Mouse (Mus musculus) CH12.LX (cell line): Measurements from ENCODE around the gene Ebf1. TPM values are rescaled to one million over a fixed set of nuclear protein-coding genes. Genes with fewer than 3 reads are reported as not detected.

ENCODE experiments used
- DNase-seq: peaks from one replicate; pipeline ENCODE4 v3.0.0-alpha.2; 2013; ENCODE audit errors: extremely low read depth
- H3K27ac ChIP-seq: 2 replicates; pipeline ENCODE4 v1.5.1; 2012; ENCODE audit warnings: low read depth, mild to moderate bottlenecking, control low read depth, moderate library complexity; ENCODE audit not compliant: insufficient read depth
- H3K27me3 ChIP-seq: replicated peaks from 2 replicates; pipeline ENCODE3; 2012; ENCODE audit warnings: inconsistent platforms
- H3K36me3 ChIP-seq, 2 experiments: replicated peaks in 1 of 2; 2 replicates each; pipeline versions ENCODE3 to v1.6.1; 2012; ENCODE audit warnings: inconsistent platforms in 1 of 2, low read length in 1 of 2, mild to moderate bottlenecking in 1 of 2, mixed read lengths in 1 of 2, moderate library complexity in 1 of 2; ENCODE audit not compliant: control insufficient read depth in 1 of 2, insufficient read depth in 1 of 2
- H3K4me1 ChIP-seq, 2 experiments: 2 replicates each; pipeline ENCODE4 v1.6.1; 2012; ENCODE audit warnings: inconsistent platforms in 1 of 2, moderate library complexity in 1 of 2; ENCODE audit not compliant: insufficient read depth in 2 of 2, control insufficient read depth in 1 of 2
- H3K4me2 ChIP-seq: 2 replicates; pipeline ENCODE4 v1.6.1; 2012; ENCODE audit warnings: low read depth, mild to moderate bottlenecking, control low read depth; ENCODE audit not compliant: poor library complexity, insufficient read depth, severe bottlenecking
- H3K4me3 ChIP-seq, 3 experiments: fragments of 150-350 bp in 1 of 3; sonication (generic) in 1 of 3; replicated peaks in 1 of 3; 2 replicates each; pipeline versions ENCODE3 to v1.5.1; 2011 to 2012; ENCODE audit warnings: low read depth in 2 of 3, low read length in 2 of 3, mild to moderate bottlenecking in 2 of 3, moderate library complexity in 2 of 3, control low read depth in 1 of 3, improper control_type of control experiment in 1 of 3, inconsistent platforms in 1 of 3, mixed read lengths in 1 of 3; ENCODE audit not compliant: poor library complexity in 1 of 3
- H3K79me2 ChIP-seq: replicated peaks from 2 replicates; pipeline ENCODE4 v1.6.1; 2012; ENCODE audit warnings: mild to moderate bottlenecking, moderate library complexity; ENCODE audit not compliant: control insufficient read depth, poor library complexity, insufficient read depth, severe bottlenecking; ENCODE audit errors: extremely low read depth
- H3K9ac ChIP-seq: 2 replicates; pipeline ENCODE4 v1.6.1; 2012; ENCODE audit warnings: low read depth, mild to moderate bottlenecking, control low read depth, moderate library complexity; ENCODE audit not compliant: insufficient read depth
- H3K9me3 ChIP-seq: replicated peaks from 2 replicates; pipeline ENCODE3; 2012; ENCODE audit warnings: low read length, inconsistent platforms, mixed read lengths
- CHD2 ChIP-seq: IDR thresholded peaks from 2 replicates; pipeline ENCODE4 v1.6.1; 2011; ENCODE audit warnings: low read length, improper control_type of control experiment
- ELF1 ChIP-seq: IDR thresholded peaks from 2 replicates; pipeline ENCODE4 v1.6.1; 2014; ENCODE audit warnings: low read depth, mild to moderate bottlenecking, inconsistent platforms, low read length, improper control_type of control experiment
- ETS1 ChIP-seq: conservative IDR thresholded peaks from 2 replicates; pipeline ENCODE4 v1.6.1; 2012; ENCODE audit warnings: low read depth, mild to moderate bottlenecking, inconsistent platforms, low read length, improper control_type of control experiment, moderate library complexity
- GABPA ChIP-seq: IDR thresholded peaks from 2 replicates; pipeline ENCODE4 v1.6.1; 2012; ENCODE audit warnings: low read depth, low read length, improper control_type of control experiment, inconsistent platforms; ENCODE audit not compliant: insufficient replicate concordance
- HCFC1 ChIP-seq: IDR thresholded peaks from 2 replicates; pipeline ENCODE4 v1.6.1; 2012; ENCODE audit warnings: low read depth, mild to moderate bottlenecking, inconsistent platforms, low read length, improper control_type of control experiment
- IRF4 ChIP-seq: IDR thresholded peaks from 2 replicates; pipeline ENCODE4 v1.6.1; 2014; ENCODE audit warnings: low read depth, mild to moderate bottlenecking, inconsistent platforms, low read length, improper control_type of control experiment
- JUN ChIP-seq: IDR thresholded peaks from 2 replicates; pipeline ENCODE4 v1.6.1; 2011; ENCODE audit warnings: low read depth, mild to moderate bottlenecking, low read length, improper control_type of control experiment, moderate library complexity; ENCODE audit not compliant: insufficient read depth
- JUND ChIP-seq: conservative IDR thresholded peaks from 2 replicates; pipeline ENCODE4 v1.6.1; 2011; ENCODE audit warnings: low read depth, low read length, improper control_type of control experiment
- KAT2A ChIP-seq: IDR thresholded peaks from 2 replicates; pipeline ENCODE4 v1.6.1; 2012; ENCODE audit warnings: low read length, improper control_type of control experiment, inconsistent platforms; ENCODE audit not compliant: insufficient replicate concordance
- MAX ChIP-seq: IDR thresholded peaks from 2 replicates; pipeline ENCODE4 v1.6.1; 2011; ENCODE audit warnings: low read length, improper control_type of control experiment
- MAZ ChIP-seq: IDR thresholded peaks from 2 replicates; pipeline ENCODE4 v1.6.1; 2012; ENCODE audit warnings: low read depth, mild to moderate bottlenecking, inconsistent platforms, low read length, improper control_type of control experiment, moderate library complexity
- MEF2A ChIP-seq: IDR thresholded peaks from 2 replicates; pipeline ENCODE4 v1.6.1; 2014; ENCODE audit warnings: low read depth, mild to moderate bottlenecking, inconsistent platforms, low read length, improper control_type of control experiment, borderline replicate concordance
- NRF1 ChIP-seq: IDR thresholded peaks from 2 replicates; pipeline ENCODE4 v1.6.1; 2014; ENCODE audit warnings: low read depth, mild to moderate bottlenecking, inconsistent platforms, low read length, improper control_type of control experiment, moderate library complexity
- PAX5 ChIP-seq: IDR thresholded peaks from 2 replicates; pipeline ENCODE4 v1.6.1; 2012; ENCODE audit warnings: low read length, inconsistent platforms, mixed read lengths
- POLR2AphosphoS2 ChIP-seq: IDR thresholded peaks from 2 replicates; pipeline ENCODE4 v1.6.1; 2011; ENCODE audit warnings: low read depth, low read length, improper control_type of control experiment
- RAD21 ChIP-seq: IDR thresholded peaks from 2 replicates; pipeline ENCODE4 v1.6.1; 2011; ENCODE audit warnings: low read depth, mild to moderate bottlenecking, low read length, improper control_type of control experiment, moderate library complexity
- RCOR1 ChIP-seq: conservative IDR thresholded peaks from 2 replicates; pipeline ENCODE4 v1.6.1; 2012; ENCODE audit warnings: low read depth, mild to moderate bottlenecking, inconsistent platforms, low read length, improper control_type of control experiment
- SMC3 ChIP-seq: IDR thresholded peaks from 2 replicates; pipeline ENCODE4 v1.6.1; 2011; ENCODE audit warnings: low read depth, low read length, improper control_type of control experiment
- TBP ChIP-seq: conservative IDR thresholded peaks from 2 replicates; pipeline ENCODE4 v1.6.1; 2011; ENCODE audit warnings: low read depth, low read length, improper control_type of control experiment
- TCF12 ChIP-seq: IDR thresholded peaks from 2 replicates; pipeline ENCODE4 v1.6.1; 2014; ENCODE audit warnings: low read depth, mild to moderate bottlenecking, inconsistent platforms, low read length, improper control_type of control experiment
- UBTF ChIP-seq: IDR thresholded peaks from 2 replicates; pipeline ENCODE4 v1.6.1; 2012; ENCODE audit warnings: low read depth, mild to moderate bottlenecking, inconsistent platforms, low read length, improper control_type of control experiment, moderate library complexity
- USF1 ChIP-seq: IDR thresholded peaks from 2 replicates; pipeline ENCODE4 v1.6.1; 2014; ENCODE audit warnings: low read depth, mild to moderate bottlenecking, inconsistent platforms, low read length, improper control_type of control experiment
- USF2 ChIP-seq: conservative IDR thresholded peaks from 2 replicates; pipeline ENCODE4 v1.6.1; 2011; ENCODE audit warnings: low read depth, low read length, improper control_type of control experiment
- ZKSCAN1 ChIP-seq: IDR thresholded peaks from 2 replicates; pipeline ENCODE4 v1.6.1; 2012; ENCODE audit warnings: low read depth, inconsistent platforms, low read length, improper control_type of control experiment, borderline replicate concordance
- ZMIZ1 ChIP-seq: IDR thresholded peaks from 2 replicates; pipeline ENCODE4 v1.6.1; 2012; ENCODE audit warnings: low read depth, mild to moderate bottlenecking, inconsistent platforms, low read length, improper control_type of control experiment
- dilution Hi-C: fragments of 300-500 bp; cut with MboI; formaldehyde crosslinking; loops from 2 replicates; pipeline ENCODE4 v1.14.3; 2020; ENCODE audit warnings: low sequenced_read_pairs; ENCODE audit not compliant: extremely low pct_unique_long_range_greater_than_20kb, extremely low pct_ligation_motif_present
- in situ Hi-C: fragments of 300-500 bp; cut with MboI; formaldehyde crosslinking; loops from 3 replicates; pipeline ENCODE4 v1.14.3; 2019; ENCODE audit warnings: low sequenced_read_pairs, low pct_ligation_motif_present, low pct_unique_long_range_greater_than_20kb, mixed read lengths
- polyA plus RNA-seq: library from polyadenylated mRNA; unstranded; fragments of >175 nt; gene quantifications from 2 replicates; pipeline ENCODE4 v1.2.1, GENCODE M21; 2012; ENCODE audit warnings: low read depth; ENCODE audit not compliant: insufficient read length
- total RNA-seq, 2 experiments: library from RNA; depleted of rRNA; stranded (reverse); fragments of 300-350 nt in 1 of 2; fragments of >200 nt in 1 of 2; gene quantifications; 2 replicates each; pipeline ENCODE4 v1.2.3; 2012 to 2014

Ebf1 gene
- total and polyA plus RNA-seq, 3 experiments = 37.8 to 60.7 (median 42.8) TPM

GRCm38 (mm10) chr11:44979391-44979790 is 362.3 kb downstream of the Ebf1 start:
- TF ChIP-seq RCOR1 = no peak
- no peak for TF ChIP-seq MEF2A
- no peak for TF ChIP-seq IRF4
- no peak for TF ChIP-seq USF1
- no peak for TF ChIP-seq PAX5
- no peak for TF ChIP-seq SMC3
- no peak for TF ChIP-seq ETS1
- no peak for TF ChIP-seq ZMIZ1
- TF ChIP-seq RAD21 = no peak
- no peak for TF ChIP-seq JUND
- TF ChIP-seq GABPA = no peak
- TF ChIP-seq UBTF = no peak
- TF ChIP-seq TCF12 = no peak
- TF ChIP-seq KAT2A = no peak
- dilution Hi-C loops (no loop called here), in situ Hi-C loops (no loop called here)
- H3K4me1 ChIP-seq = peaks cover 0 to 4% of the 10 kb centered on the region in 2 experiments; a peak in 2 of 4 replicates
- no peak overlapping the region for H3K27ac ChIP-seq
- H3K79me2 ChIP-seq = no peaks in the 10 kb centered on the region
- H3K9ac ChIP-seq = no peak overlapping the region
- peaks cover 37 to 92% of the 10 kb centered on the region in 2 experiments for H3K36me3 ChIP-seq
- H3K9me3 ChIP-seq = no peaks in the 10 kb centered on the region
- H3K4me2 ChIP-seq = no peak overlapping the region
- DNase-seq = no peak
- no peak overlapping the region for H3K4me3 ChIP-seq
- no peaks in the 10 kb centered on the region for H3K27me3 ChIP-seq

GRCm38 (mm10) chr11:44982225-44982624 is 365.1 kb downstream of the Ebf1 start:
- in situ Hi-C loops (no loop called here), dilution Hi-C loops (no loop called here)
- Histone ChIP-seq H3K79me2 (no peaks in the 10 kb centered on the region), H3K4me2 (no peak overlapping the region), H3K9ac (no peak overlapping the region), H3K4me1 (no peaks in the 10 kb centered on the region), H3K36me3 (peaks cover 25 to 82% of the 10 kb centered on the region in 2 experiments), H3K9me3 (no peaks in the 10 kb centered on the region), H3K4me3 (no peak overlapping the region), H3K27ac (no peak overlapping the region), H3K27me3 (no peaks in the 10 kb centered on the region)
- no peak for DNase-seq
- TF ChIP-seq MEF2A = no peak

GRCm38 (mm10) chr11:44983961-44984360 is 366.8 kb downstream of the Ebf1 start:
- no peak overlapping the region for H3K4me2 ChIP-seq
- dilution Hi-C loops (no loop called here), in situ Hi-C loops (no loop called here)
- H3K9ac ChIP-seq = no peak overlapping the region
- H3K27me3 ChIP-seq = no peaks in the 10 kb centered on the region
- DNase-seq = no peak
- H3K27ac ChIP-seq = no peak overlapping the region
- H3K4me1 ChIP-seq = no peaks in the 10 kb centered on the region
- peaks cover 18 to 75% of the 10 kb centered on the region in 2 experiments for H3K36me3 ChIP-seq
- H3K79me2 ChIP-seq = no peaks in the 10 kb centered on the region
- no peaks in the 10 kb centered on the region for H3K9me3 ChIP-seq
- H3K4me3 ChIP-seq = no peak overlapping the region
- no peak for TF ChIP-seq MAX
- no peak for TF ChIP-seq MEF2A
- no peak for TF ChIP-seq USF1
- TF ChIP-seq KAT2A = no peak
- TF ChIP-seq USF2 = no peak
- no peak for TF ChIP-seq JUN
- TF ChIP-seq RCOR1 = no peak
- TF ChIP-seq ELF1 = no peak
- no peak for TF ChIP-seq MAZ
- no peak for TF ChIP-seq ETS1
- TF ChIP-seq CHD2 = no peak
- no peak for TF ChIP-seq NRF1
- TF ChIP-seq SMC3 = no peak
- no peak for TF ChIP-seq TBP
- TF ChIP-seq HCFC1 = no peak
- no peak for TF ChIP-seq UBTF
- no peak for TF ChIP-seq ZKSCAN1
- TF ChIP-seq JUND = no peak
- no peak for TF ChIP-seq POLR2AphosphoS2
- no peak for TF ChIP-seq ZMIZ1
- TF ChIP-seq, all 38 proteins: peak for 0
